Mouse (Mus musculus) granulocyte monocyte progenitor cell, adult 5-6 weeks (primary cell): ENCODE data around the gene Bak1. TPM values are rescaled to one million over a fixed set of nuclear protein-coding genes. Genes with fewer than 3 reads are reported as not detected.
"Not testable (repeated sequence)": the region's sequence is repeated elsewhere in the genome, so short reads cannot be mapped to it uniquely, and the experiment has no call there.

Source experiments
- ATAC-seq: replicated peaks from 2 replicates; pipeline ENCODE4 v1.8.0; 2016; ENCODE audit warnings: mild to moderate bottlenecking, moderate TSS enrichment, inconsistent platforms; ENCODE audit not compliant: poor library complexity, severe bottlenecking
- total RNA-seq, 2 experiments: library from RNA; stranded (forward) in 1 of 2; stranded (reverse) in 1 of 2; fragments of 200-712, 200-1000 nt in 1 of 2; fragments of >200 nt in 1 of 2; fragmentation: Nextera tagmentation in 1 of 2; gene quantifications; 2 replicates each; pipeline ENCODE4 v1.2.3; 2014 to 2017

Bak1 gene
- total RNA-seq, 2 experiments from 2014 or later, result 59.2 to 143 TPM

GRCm38 (mm10) chr17:26995006-26995405, 33.8 kb downstream of the Bak1 start:
- ATAC-seq, result peak; percentile 14; the same call in 1 of the 2 replicates

GRCm38 (mm10) chr17:26994410-26994809, 34.4 kb downstream of the Bak1 start:
- ATAC-seq, result no peak

GRCm38 (mm10) chr17:26990521-26990920, 38.3 kb downstream of the Bak1 start:
- ATAC-seq, result no peak

- ATAC-seq, result no peak
These were observed 43.2 kb downstream of the Bak1 start for GRCm38 (mm10) chr17:26985503-26986179.

GRCm38 (mm10) chr17:26983382-26983781, 45.4 kb downstream of the Bak1 start:
- ATAC-seq, result no peak

GRCm38 (mm10) chr17:26981050-26981449, 47.8 kb downstream of the Bak1 start:
- no peak for ATAC-seq

- no peak for ATAC-seq
These were observed 49.4 kb downstream of the Bak1 start for GRCm38 (mm10) chr17:26979426-26979825.

- not testable (repeated sequence) for ATAC-seq
These were observed 51.5 kb downstream of the Bak1 start for GRCm38 (mm10) chr17:26977354-26977753.

GRCm38 (mm10) chr17:26975415-26975814, 53.4 kb downstream of the Bak1 start:
- ATAC-seq, result no peak

- no peak for ATAC-seq
These were observed 54.3 kb downstream of the Bak1 start for GRCm38 (mm10) chr17:26974547-26974946.

GRCm38 (mm10) chr17:26972703-26973574, 55.9 kb downstream of the Bak1 start, which contains the start of gene Zbtb9:
Gene Zbtb9, plus strand, starts transcription at chr17:26973167.
- ATAC-seq, result peak; percentile 98

- no peak for ATAC-seq
These were observed 56.7 kb downstream of the Bak1 start for GRCm38 (mm10) chr17:26972107-26972506.

GRCm38 (mm10) chr17:26971247-26971905, 57.4 kb downstream of the Bak1 start:
- ATAC-seq, result no peak

GRCm38 (mm10) chr17:26970221-26970620, 58.6 kb downstream of the Bak1 start:
- no peak for ATAC-seq

Other genes with a start within 250 kb of the Bak1 start
- 23.5 and 51.0 TPM in 2 replicates for gene Bnip1, start 247.9 kb downstream of the Bak1 start, total RNA-seq (2014; fragmentation: Nextera tagmentation)
- 39.2 and 46.8 TPM in 2 replicates for gene Bnip1, start 247.9 kb downstream of the Bak1 start, total RNA-seq (2017)
- gene Nkx2-5, start 184.0 kb downstream of the Bak1 start, total RNA-seq (2014; fragmentation: Nextera tagmentation), result not detected in 2 replicates
- gene Nkx2-5, start 184.0 kb downstream of the Bak1 start, total RNA-seq (2017), result not detected in 2 replicates
- gene Kifc5b, start 111.9 kb downstream of the Bak1 start, total RNA-seq (2014; fragmentation: Nextera tagmentation), result 6.0 and 6.2 TPM in 2 replicates
- 8.7 and 12.6 TPM in 2 replicates for gene Kifc5b, start 111.9 kb downstream of the Bak1 start, total RNA-seq (2017)
- gene Phf1, start 96.0 kb downstream of the Bak1 start, total RNA-seq (2014; fragmentation: Nextera tagmentation), result 3.4 and 9.3 TPM in 2 replicates
- gene Phf1, start 96.0 kb downstream of the Bak1 start, total RNA-seq (2017), result 1.4 and 2.1 TPM in 2 replicates
- gene Cuta, start 89.4 kb downstream of the Bak1 start, total RNA-seq (2014; fragmentation: Nextera tagmentation), result 226 and 256 TPM in 2 replicates
- 47.5 and 60.5 TPM in 2 replicates for gene Cuta, start 89.4 kb downstream of the Bak1 start, total RNA-seq (2017)
- gene Syngap1, start 87.8 kb downstream of the Bak1 start, total RNA-seq (2014; fragmentation: Nextera tagmentation), result 7.2 and 10.1 TPM in 2 replicates
- 0.31 and 0.69 TPM in 2 replicates for gene Syngap1, start 87.8 kb downstream of the Bak1 start, total RNA-seq (2017)
- 9.4 and 14.4 TPM in 2 replicates for gene Zbtb9, start 55.8 kb downstream of the Bak1 start, total RNA-seq (2014; fragmentation: Nextera tagmentation)
- gene Zbtb9, start 55.8 kb downstream of the Bak1 start, total RNA-seq (2017), result 14.3 and 17.7 TPM in 2 replicates
- 4.0 and 8.5 TPM in 2 replicates for gene Itpr3, start 28.3 kb upstream of the Bak1 start, total RNA-seq (2014; fragmentation: Nextera tagmentation)
- 6.1 and 6.5 TPM in 2 replicates for gene Itpr3, start 28.3 kb upstream of the Bak1 start, total RNA-seq (2017)
- 142 and 196 TPM in 2 replicates for gene Uqcc2, start 104.9 kb upstream of the Bak1 start, total RNA-seq (2014; fragmentation: Nextera tagmentation)
- 166 and 171 TPM in 2 replicates for gene Uqcc2, start 104.9 kb upstream of the Bak1 start, total RNA-seq (2017)
- gene Ip6k3, start 138.8 kb upstream of the Bak1 start, total RNA-seq (2014; fragmentation: Nextera tagmentation), result not detected in 2 replicates
- gene Ip6k3, start 138.8 kb upstream of the Bak1 start, total RNA-seq (2017), result not detected in 2 replicates
- gene Lemd2, start 175.5 kb upstream of the Bak1 start, total RNA-seq (2014; fragmentation: Nextera tagmentation), result 36.5 and 36.9 TPM in 2 replicates
- gene Lemd2, start 175.5 kb upstream of the Bak1 start, total RNA-seq (2017), result 23.5 and 29.7 TPM in 2 replicates